Mouse (Mus musculus) kidney, embryonic 16.5 days (tissue): ENCODE results near the gene Dcaf6. TPM values are rescaled to one million over a fixed set of nuclear protein-coding genes. Genes with fewer than 3 reads are reported as not detected.

ENCODE experiments used
- ATAC-seq: fragments of 200-750 bp; cut with Nextera tagmentation; 2 replicates; pipeline ENCODE4 v1.8.0; 2017; ENCODE audit warnings: moderate TSS enrichment; ENCODE audit not compliant: low FRiP score, low TSS enrichment
- H3K27ac ChIP-seq: fragments of 300-500 bp; sonication (generic); 2 replicates; pipeline ENCODE4 v1.5.1; 2014; ENCODE audit warnings: low read length
- H3K27me3 ChIP-seq: fragments of 300-500 bp; sonication (generic); 2 replicates; pipeline ENCODE4 v1.6.1; 2014; ENCODE audit warnings: low read length, control low read depth, mixed read lengths; ENCODE audit not compliant: insufficient read depth
- H3K36me3 ChIP-seq: fragments of 300-500 bp; sonication (generic); 2 replicates; pipeline ENCODE4 v1.6.1; 2014; ENCODE audit warnings: low read length, control low read depth, mixed read lengths; ENCODE audit not compliant: insufficient read depth
- H3K4me1 ChIP-seq: fragments of 300-500 bp; sonication (generic); 2 replicates; pipeline ENCODE4 v1.6.1; 2014; ENCODE audit warnings: low read length, control low read depth, mixed read lengths; ENCODE audit not compliant: insufficient read depth
- H3K4me2 ChIP-seq: fragments of 300-500 bp; sonication (generic); replicated peaks from 2 replicates; pipeline ENCODE4 v1.6.1; 2014; ENCODE audit warnings: low read depth, low read length
- H3K4me3 ChIP-seq: fragments of 300-500 bp; sonication (generic); 2 replicates; pipeline ENCODE4 v1.5.1; 2014; ENCODE audit warnings: mild to moderate bottlenecking, low read length
- H3K9ac ChIP-seq: fragments of 300-500 bp; sonication (generic); replicated peaks from 2 replicates; pipeline ENCODE4 v1.6.1; 2014; ENCODE audit warnings: low read length
- H3K9me3 ChIP-seq: fragments of 300-500 bp; sonication (generic); 2 replicates; pipeline ENCODE4 v1.6.1; 2016; ENCODE audit warnings: low read length, control low read depth
- WGBS: fragments of 180-500 bp; shearing (Covaris S2); extraction: QIAGEN DNeasy Blood & Tissue Kit; methylation state at CpG from one replicate; pipeline ENCODE4 v1.1.7; 2014; 5-methylcytosine and 5-hydroxymethylcytosine counted together
- polyA plus RNA-seq: library from polyadenylated mRNA; unstranded; fragments of >200 nt; fragmentation: Nextera tagmentation; extraction: Ambion mirVana; gene quantifications from 2 replicates; pipeline ENCODE4 v1.2.1, GENCODE M21; 2015

The Dcaf6 gene
- polyA plus RNA-seq, 1 experiment from 2014 or later, result 21.1 TPM

GRCm38 (mm10) chr1:165284096-165284495, 176.2 kb downstream of the Dcaf6 start:
- Histone ChIP-seq H3K4me3 (no peak overlapping the region), H3K27me3 (no peaks in the 10 kb centered on the region), H3K36me3 (no peaks in the 10 kb centered on the region), H3K9ac (no peak overlapping the region), H3K4me1 (peaks cover 31% of the 10 kb centered on the region), H3K9me3 (no peaks in the 10 kb centered on the region), H3K4me2 (no peak overlapping the region), H3K27ac (no peak overlapping the region)
- ATAC-seq, result no peak
- WGBS, result 66% methylated on average over 7 of the region's 7 CpGs

GRCm38 (mm10) chr1:165282967-165283345, 177.3 kb downstream of the Dcaf6 start:
- WGBS, result 22% methylated on average over 7 of the region's 7 CpGs
- Histone ChIP-seq H3K27me3 (no peaks in the 10 kb centered on the region), H3K4me1 (peaks cover 31% of the 10 kb centered on the region), H3K27ac (no peak overlapping the region), H3K9ac (peak overlapping the region; percentile 79), H3K9me3 (no peaks in the 10 kb centered on the region), H3K4me3 (peak overlapping the region; percentile 62), H3K4me2 (peak overlapping the region; percentile 80), H3K36me3 (no peaks in the 10 kb centered on the region)
- ATAC-seq, result no peak

GRCm38 (mm10) chr1:165282222-165282966, 177.9 kb downstream of the Dcaf6 start:
- Histone ChIP-seq H3K4me3 (peak overlapping the region; percentile 62), H3K27ac (peak overlapping the region; percentile 73), H3K4me1 (peaks cover 31% of the 10 kb centered on the region), H3K9me3 (no peaks in the 10 kb centered on the region), H3K27me3 (no peaks in the 10 kb centered on the region), H3K36me3 (no peaks in the 10 kb centered on the region), H3K9ac (peak overlapping the region; percentile 79), H3K4me2 (peak overlapping the region; percentile 80)
- ATAC-seq, result peak; percentile 77
- 1% methylated on average over 35 of the region's 35 CpGs for WGBS

- Histone ChIP-seq H3K27me3 (no peaks in the 10 kb centered on the region), H3K36me3 (no peaks in the 10 kb centered on the region), H3K4me3 (peak overlapping the region; percentile 62), H3K9ac (peak overlapping the region; percentile 79), H3K4me2 (peak overlapping the region; percentile 80), H3K27ac (peak overlapping the region; percentile 73), H3K4me1 (peaks cover 31% of the 10 kb centered on the region), H3K9me3 (no peaks in the 10 kb centered on the region)
- under 1% methylated on average over 46 of the region's 71 CpGs for WGBS
- ATAC-seq, result peak; percentile 90
These were observed 178.7 kb downstream of the Dcaf6 start for GRCm38 (mm10) chr1:165281351-165282221.

GRCm38 (mm10) chr1:165280741-165281140, 179.5 kb downstream of the Dcaf6 start:
- H3K36me3 ChIP-seq, result no peaks in the 10 kb centered on the region
- H3K4me3 ChIP-seq, result peak overlapping the region; percentile 62; the same call in 1 of the 2 replicates
- WGBS, result 17% methylated on average over 10 of the region's 10 CpGs
- peaks cover 27% of the 10 kb centered on the region for H3K4me1 ChIP-seq
- H3K9ac ChIP-seq, result peak overlapping the region; percentile 79; the same call in 1 of the 2 replicates
- no peak overlapping the region for H3K27ac ChIP-seq
- no peak for ATAC-seq
- no peaks in the 10 kb centered on the region for H3K27me3 ChIP-seq
- H3K4me2 ChIP-seq, result peak overlapping the region; percentile 80
- H3K9me3 ChIP-seq, result no peaks in the 10 kb centered on the region

Other genes with a start within 250 kb of the Dcaf6 start
- gene Tiprl, start 223.5 kb downstream of the Dcaf6 start, polyA plus RNA-seq, result 112 and 115 TPM in 2 replicates
- 1.3 TPM in 2 replicates for gene Gpr161, start 164.7 kb downstream of the Dcaf6 start, polyA plus RNA-seq
- gene Mpc2, start 162 bp upstream of the Dcaf6 start, polyA plus RNA-seq, result 309 and 320 TPM in 2 replicates
- 0.06 and 0.39 TPM in 2 replicates for gene Adcy10, start 24.7 kb upstream of the Dcaf6 start, polyA plus RNA-seq
- 221 and 236 TPM in 2 replicates for gene Mpzl1, start 174.1 kb upstream of the Dcaf6 start, polyA plus RNA-seq
- gene Rcsd1, start 249.3 kb upstream of the Dcaf6 start, polyA plus RNA-seq, result 54.9 and 61.4 TPM in 2 replicates